Mouse (Mus musculus): Measurements from ENCODE around the gene Gstk1. TPM values are rescaled to one million over a fixed set of nuclear protein-coding genes. Genes with fewer than 3 reads are reported as not detected.

Gene Gstk1
- polyA plus RNA-seq, 1 experiment: 8.6 TPM

DNA sequence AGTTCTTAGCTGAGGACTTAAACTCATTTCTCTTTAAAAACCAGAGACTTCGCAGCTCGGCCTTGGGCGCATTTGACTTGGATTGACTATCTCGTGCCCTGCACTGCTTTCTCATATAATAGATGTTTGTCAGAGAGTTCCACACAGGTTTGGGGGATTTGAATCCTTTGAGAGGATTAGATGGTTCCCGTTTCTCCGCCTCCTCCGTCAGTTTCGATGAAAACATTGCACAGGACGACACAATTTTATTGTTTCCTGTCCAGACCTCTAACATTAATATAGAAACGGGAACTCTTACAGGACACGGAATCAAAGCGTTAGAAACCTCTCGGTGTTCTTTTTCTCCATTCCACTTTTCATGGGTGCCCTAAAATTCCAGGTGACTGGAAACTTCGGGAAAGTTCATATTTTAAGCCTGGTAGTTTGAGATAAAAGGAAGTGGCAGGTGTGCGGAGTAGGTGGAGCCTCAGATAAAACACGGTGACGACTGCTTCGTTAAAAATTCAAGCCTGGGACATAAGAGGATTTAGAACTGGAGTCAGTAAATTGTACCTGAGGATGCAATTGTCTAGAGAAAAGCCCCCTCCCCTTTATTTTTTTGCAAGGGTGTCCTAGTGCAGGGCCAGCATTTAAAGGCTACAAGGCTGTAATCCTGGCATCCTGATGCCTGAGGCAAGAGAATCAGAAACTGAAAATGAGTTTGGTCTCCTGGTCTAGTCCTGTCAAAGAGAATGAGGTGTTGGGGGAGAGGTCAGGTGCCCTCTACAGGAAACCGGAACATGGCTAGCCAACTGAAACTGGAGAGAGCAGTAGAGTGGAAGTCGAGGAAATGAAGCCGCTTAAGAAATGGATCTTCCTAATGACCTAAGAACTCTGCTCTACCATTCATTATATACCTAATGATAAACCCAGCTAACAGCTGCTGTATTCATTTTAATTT lies 19.9 kb downstream of the Gstk1 start:
- TF ChIP-seq CTCF (IDR thresholded peaks at IDR 0.05; ENCODE audit: borderline replicate concordance, insufficient read depth, low read length) (no peak), POLR2A (IDR thresholded peaks at IDR 0.05; ENCODE audit: low read depth, low read length) (no peak)
- Histone ChIP-seq H3K4me3 (ENCODE audit: insufficient read depth, low read length) (peak overlapping the region; percentile 86), H3K27ac (ENCODE audit: insufficient read depth, low read length) (peak overlapping the region; percentile 28), H3K4me1 (ENCODE audit: control insufficient read depth, insufficient read depth, low read length) (no peaks in the 10 kb centered on the region)

DNA sequence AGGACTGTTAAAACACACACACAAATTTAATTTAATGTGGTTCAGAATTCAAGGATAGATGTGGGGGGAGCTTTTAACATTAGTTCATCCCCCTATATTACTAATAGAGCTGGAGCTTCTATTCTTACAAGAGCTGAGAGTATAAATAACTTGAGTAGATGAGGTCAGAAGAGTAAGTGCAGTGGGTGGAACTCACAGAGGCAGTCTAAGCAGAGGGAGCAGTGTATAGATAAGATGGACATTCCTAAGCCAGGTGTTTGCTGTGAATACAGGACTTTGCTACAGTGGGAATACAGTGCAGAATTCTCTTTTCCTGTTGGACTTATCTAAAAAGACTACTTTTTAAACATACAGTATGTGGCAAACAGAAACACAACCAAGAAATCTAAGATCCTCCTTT lies 25.1 kb downstream of the Gstk1 start:
- TF ChIP-seq CTCF (IDR thresholded peaks at IDR 0.05; ENCODE audit: borderline replicate concordance, insufficient read depth, low read length) (no peak), POLR2A (IDR thresholded peaks at IDR 0.05; ENCODE audit: low read depth, low read length) (no peak)
- no peak overlapping the region for H3K4me3 ChIP-seq (ENCODE audit: insufficient read depth, low read length)
- H3K4me1 ChIP-seq (ENCODE audit: control insufficient read depth, insufficient read depth, low read length): no peaks in the 10 kb centered on the region
- H3K27ac ChIP-seq (ENCODE audit: insufficient read depth, low read length): no peak overlapping the region

DNA sequence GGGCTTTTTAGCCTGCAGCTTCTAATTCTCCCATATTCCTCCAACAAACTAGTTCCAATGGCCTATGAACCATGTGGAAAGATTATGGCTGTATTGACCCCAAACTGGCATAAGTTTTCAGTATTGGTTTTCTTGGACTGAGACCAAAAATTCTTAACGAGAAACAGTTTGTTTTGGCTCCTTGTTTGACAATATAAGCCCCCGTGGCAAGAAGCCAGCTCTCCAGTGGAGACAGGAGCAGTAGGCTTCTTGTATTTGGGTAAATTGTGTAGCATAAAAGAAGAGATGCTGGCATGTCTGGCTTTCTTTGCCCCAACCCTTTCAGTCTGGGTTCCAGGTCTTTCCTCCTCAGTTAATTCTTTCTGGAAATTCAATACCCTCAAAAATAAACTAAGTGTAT lies 30.4 kb downstream of the Gstk1 start:
- Histone ChIP-seq H3K4me3 (ENCODE audit: insufficient read depth, low read length) (no peak overlapping the region), H3K27ac (ENCODE audit: insufficient read depth, low read length) (no peak overlapping the region), H3K4me1 (ENCODE audit: control insufficient read depth, insufficient read depth, low read length) (no peaks in the 10 kb centered on the region)
- TF ChIP-seq POLR2A (IDR thresholded peaks at IDR 0.05; ENCODE audit: low read depth, low read length) (no peak), CTCF (IDR thresholded peaks at IDR 0.05; ENCODE audit: borderline replicate concordance, insufficient read depth, low read length) (no peak)

DNA sequence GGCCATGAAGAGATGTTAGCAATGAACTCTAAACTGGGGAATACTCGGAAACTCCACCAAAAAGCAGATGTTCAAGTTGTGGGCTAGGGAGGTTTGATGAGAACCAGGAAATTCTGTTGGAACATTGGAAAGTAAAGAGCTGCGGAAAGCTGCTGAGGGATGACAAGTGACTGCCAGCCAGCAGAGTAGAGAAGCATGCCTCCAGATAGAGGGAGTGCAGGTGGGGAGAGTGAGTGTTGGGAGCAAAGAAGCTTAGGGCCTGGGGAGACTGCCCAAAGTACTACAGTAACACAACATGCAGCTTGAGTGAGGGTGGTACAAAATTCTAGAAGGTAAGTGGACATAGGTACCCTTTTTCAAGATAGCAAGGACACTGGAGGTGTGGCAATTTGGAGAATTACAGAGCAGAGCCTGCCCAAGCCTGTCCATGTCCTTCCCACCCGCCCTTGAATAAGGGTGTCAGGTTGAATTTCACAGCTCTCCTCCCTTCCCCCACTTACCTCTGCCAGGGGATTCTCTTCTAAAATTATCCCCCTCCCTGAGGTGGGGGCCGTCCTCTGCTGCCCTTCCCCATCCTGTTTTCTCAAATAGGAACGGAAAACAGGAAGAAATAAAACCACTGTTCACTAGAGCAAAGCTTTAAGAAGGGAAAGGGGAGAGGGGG lies 37.3 kb downstream of the Gstk1 start:
- H3K4me1 ChIP-seq (ENCODE audit: control insufficient read depth, insufficient read depth, low read length): no peaks in the 10 kb centered on the region
- H3K4me3 ChIP-seq (ENCODE audit: insufficient read depth, low read length): no peak overlapping the region
- no peak overlapping the region for H3K27ac ChIP-seq (ENCODE audit: insufficient read depth, low read length)
- TF ChIP-seq POLR2A (IDR thresholded peaks at IDR 0.05; ENCODE audit: low read depth, low read length): no peak
- no peak for TF ChIP-seq CTCF (IDR thresholded peaks at IDR 0.05; ENCODE audit: borderline replicate concordance, insufficient read depth, low read length)

DNA sequence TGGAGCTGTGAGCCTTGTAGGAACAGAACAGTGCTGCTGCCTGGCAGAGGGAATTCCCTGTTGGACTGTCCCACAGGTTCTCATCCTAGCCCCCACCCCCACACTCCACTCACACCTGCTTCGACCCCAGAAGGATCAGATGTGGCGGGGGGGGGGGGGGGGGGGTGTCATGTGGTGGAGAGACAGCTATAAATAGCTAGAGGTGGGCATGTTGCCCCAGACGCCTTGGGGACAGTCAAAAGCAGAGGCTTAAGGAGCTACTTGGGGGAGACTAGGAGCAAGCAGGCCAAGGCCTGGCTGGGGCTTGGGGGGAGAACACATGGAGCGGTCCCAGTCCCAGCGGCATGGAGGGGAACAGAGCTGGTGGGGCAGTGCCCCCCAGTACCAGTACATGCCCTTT lies 40.7 kb downstream of the Gstk1 start, which contains the start of gene Clcn1:
Gene Clcn1 (plus strand): TSS at position 238 of the 400 bp plus-strand sequence.
- no peak for TF ChIP-seq POLR2A (IDR thresholded peaks at IDR 0.05; ENCODE audit: low read depth, low read length)
- TF ChIP-seq CTCF (IDR thresholded peaks at IDR 0.05; ENCODE audit: borderline replicate concordance, insufficient read depth, low read length): no peak
- Histone ChIP-seq H3K4me1 (ENCODE audit: control insufficient read depth, insufficient read depth, low read length) (no peaks in the 10 kb centered on the region), H3K4me3 (ENCODE audit: insufficient read depth, low read length) (no peak within 1 kb of the TSS), H3K27ac (ENCODE audit: insufficient read depth, low read length) (no peak within 1 kb of the TSS)

DNA sequence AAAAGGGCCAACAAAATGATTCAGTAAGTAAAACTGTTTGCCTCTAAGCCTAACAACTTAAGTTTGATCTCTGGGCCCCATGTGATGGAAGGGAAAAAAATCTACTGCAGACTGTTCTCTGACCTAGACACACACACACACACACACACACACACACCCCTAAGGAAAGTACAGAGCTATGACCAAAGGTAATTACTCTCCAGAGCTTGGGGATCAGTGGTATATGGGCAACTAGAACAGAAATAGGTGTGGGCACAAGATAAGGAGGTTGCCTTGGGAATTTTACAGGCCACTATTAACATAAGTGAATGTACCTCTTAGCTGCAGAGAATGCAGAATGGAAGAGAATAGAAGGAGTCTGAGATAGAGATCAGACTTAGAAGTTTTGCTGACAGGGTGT lies 41.8 kb downstream of the Gstk1 start:
- TF ChIP-seq CTCF (IDR thresholded peaks at IDR 0.05; ENCODE audit: borderline replicate concordance, insufficient read depth, low read length) (no peak), POLR2A (IDR thresholded peaks at IDR 0.05; ENCODE audit: low read depth, low read length) (no peak)
- Histone ChIP-seq H3K4me1 (ENCODE audit: control insufficient read depth, insufficient read depth, low read length) (no peaks in the 10 kb centered on the region), H3K4me3 (ENCODE audit: insufficient read depth, low read length) (no peak overlapping the region), H3K27ac (ENCODE audit: insufficient read depth, low read length) (no peak overlapping the region)

DNA sequence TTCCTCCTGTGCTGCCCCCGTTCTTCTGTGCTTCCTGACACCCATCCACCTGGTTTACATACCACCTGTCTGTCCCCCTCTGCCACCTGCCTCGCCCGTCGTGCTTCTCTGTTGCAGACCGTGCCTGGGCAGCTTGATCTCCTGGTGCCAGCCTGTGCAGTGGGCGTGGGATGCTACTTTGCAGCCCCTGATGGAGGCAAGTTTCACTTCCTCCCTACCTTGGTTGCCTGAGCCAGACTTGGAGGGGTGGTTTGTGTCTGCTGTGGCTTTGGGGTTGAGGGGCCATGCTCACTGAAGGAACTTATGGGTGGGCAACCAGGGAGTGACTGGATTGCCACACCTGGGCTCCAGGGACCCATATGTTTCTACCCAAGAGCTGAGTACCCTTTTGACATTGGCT lies 47.6 kb downstream of the Gstk1 start:
- TF ChIP-seq POLR2A (IDR thresholded peaks at IDR 0.05; ENCODE audit: low read depth, low read length): no peak
- TF ChIP-seq CTCF (IDR thresholded peaks at IDR 0.05; ENCODE audit: borderline replicate concordance, insufficient read depth, low read length): no peak

DNA sequence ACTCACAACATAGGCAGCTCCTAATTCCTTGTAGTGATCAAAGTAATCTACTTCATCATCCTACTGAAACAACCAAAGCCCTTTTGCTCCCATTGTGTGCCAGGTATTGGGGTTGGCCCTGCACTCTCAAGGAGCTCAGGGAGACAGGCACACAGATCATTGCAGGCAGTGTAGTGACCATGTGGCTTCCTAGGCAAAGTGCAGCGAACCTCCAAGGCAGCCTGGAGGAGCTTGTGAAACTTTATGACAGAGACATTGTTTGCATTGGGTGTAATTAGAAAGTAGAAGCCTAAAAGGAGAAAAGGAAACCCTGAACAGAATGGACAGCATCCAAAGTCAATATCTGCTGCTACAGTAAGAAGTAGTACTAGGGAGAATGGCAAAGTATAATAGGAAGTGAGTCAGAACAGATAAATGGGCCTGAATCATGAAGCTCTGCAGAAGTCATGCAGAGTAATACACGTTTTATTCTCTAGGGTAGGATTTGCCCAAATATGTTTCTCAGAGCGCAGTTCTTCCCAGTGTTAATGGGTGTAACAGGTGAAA lies 49.9 kb downstream of the Gstk1 start:
- TF ChIP-seq POLR2A (IDR thresholded peaks at IDR 0.05; ENCODE audit: low read depth, low read length) (no peak), CTCF (IDR thresholded peaks at IDR 0.05; ENCODE audit: borderline replicate concordance, insufficient read depth, low read length) (no peak)
- peak overlapping the region; percentile 16 for H3K27ac ChIP-seq (ENCODE audit: insufficient read depth, low read length)
- no peak overlapping the region for H3K4me3 ChIP-seq (ENCODE audit: insufficient read depth, low read length)
- H3K4me1 ChIP-seq (ENCODE audit: control insufficient read depth, insufficient read depth, low read length): peaks cover 27% of the 10 kb centered on the region

More for the DNA sequence above, 47.6 kb downstream of the Gstk1 start:
- H3K4me3 ChIP-seq (ENCODE audit: insufficient read depth, low read length): no peak overlapping the region
- no peak overlapping the region for H3K27ac ChIP-seq (ENCODE audit: insufficient read depth, low read length)
- H3K4me1 ChIP-seq (ENCODE audit: control insufficient read depth, insufficient read depth, low read length): peaks cover 19% of the 10 kb centered on the region

DNA sequence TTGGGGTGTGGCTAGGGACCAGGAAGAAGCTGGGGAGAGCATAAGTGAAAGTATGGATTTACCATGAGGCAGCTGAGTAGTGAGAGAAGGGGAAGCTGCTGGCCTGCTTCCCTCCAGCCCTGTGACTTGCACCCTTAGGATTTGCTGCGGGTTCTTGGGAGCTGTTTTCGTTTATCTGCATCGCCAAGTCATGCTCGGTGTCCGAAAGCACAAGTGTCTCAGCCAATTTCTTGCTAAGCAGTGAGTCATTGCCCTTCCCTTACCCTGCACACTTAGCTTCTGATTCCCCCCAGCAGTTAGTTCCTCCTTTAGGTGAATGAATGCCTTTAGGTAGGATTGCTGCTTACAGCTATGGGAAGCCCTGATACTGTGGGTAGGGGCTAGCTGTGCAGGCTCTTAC lies 53.6 kb downstream of the Gstk1 start:
- Histone ChIP-seq H3K27ac (ENCODE audit: insufficient read depth, low read length) (peak overlapping the region; percentile 39), H3K4me3 (ENCODE audit: insufficient read depth, low read length) (no peak overlapping the region), H3K4me1 (ENCODE audit: control insufficient read depth, insufficient read depth, low read length) (peaks cover 27% of the 10 kb centered on the region)
- TF ChIP-seq POLR2A (IDR thresholded peaks at IDR 0.05; ENCODE audit: low read depth, low read length) (no peak), CTCF (IDR thresholded peaks at IDR 0.05; ENCODE audit: borderline replicate concordance, insufficient read depth, low read length) (no peak)

Other genes starting within 250 kb of the Gstk1 start
- gene Sva, start 207.5 kb upstream of the Gstk1 start, polyA plus RNA-seq (2011; ENCODE audit: insufficient read length, low read depth, missing spikeins): not detected in 2 replicates
- gene Tas2r139, start 105.0 kb upstream of the Gstk1 start, polyA plus RNA-seq (2011; ENCODE audit: insufficient read length, low read depth, missing spikeins): not detected in 2 replicates
- not detected in 2 replicates for gene Tas2r144, start 30.6 kb upstream of the Gstk1 start, polyA plus RNA-seq (2011; ENCODE audit: insufficient read length, low read depth, missing spikeins)
- not detected in 2 replicates for gene Tmem139, start 16.0 kb downstream of the Gstk1 start, polyA plus RNA-seq (2011; ENCODE audit: insufficient read length, low read depth, missing spikeins)
- 16.5 and 24.9 TPM in 2 replicates for gene Casp2, start 19.1 kb downstream of the Gstk1 start, polyA plus RNA-seq (2011; ENCODE audit: insufficient read length, low read depth, missing spikeins)
- 0.38 TPM in 1 of 2 replicates, not detected in the other for gene Clcn1, start 40.8 kb downstream of the Gstk1 start, polyA plus RNA-seq (2011; ENCODE audit: insufficient read length, low read depth, missing spikeins)
- gene Fam131b, start 78.7 kb downstream of the Gstk1 start, polyA plus RNA-seq (2011; ENCODE audit: insufficient read length, low read depth, missing spikeins): 5.7 and 6.7 TPM in 2 replicates
- 250 and 305 TPM in 2 replicates for gene Zyx, start 103.7 kb downstream of the Gstk1 start, polyA plus RNA-seq (2011; ENCODE audit: insufficient read length, low read depth, missing spikeins)
- gene Epha1, start 127.3 kb downstream of the Gstk1 start, polyA plus RNA-seq (2011; ENCODE audit: insufficient read length, low read depth, missing spikeins): 2.1 and 5.2 TPM in 2 replicates
- gene Tas2r143, start 154.3 kb downstream of the Gstk1 start, polyA plus RNA-seq (2011; ENCODE audit: insufficient read length, low read depth, missing spikeins): not detected in 2 replicates
- not detected in 2 replicates for gene Tas2r135, start 159.5 kb downstream of the Gstk1 start, polyA plus RNA-seq (2011; ENCODE audit: insufficient read length, low read depth, missing spikeins)
- gene Tas2r126, start 188.6 kb downstream of the Gstk1 start, polyA plus RNA-seq (2011; ENCODE audit: insufficient read length, low read depth, missing spikeins): not detected in 2 replicates
- not detected in 2 replicates for gene Olfr458, start 219.3 kb downstream of the Gstk1 start, polyA plus RNA-seq (2011; ENCODE audit: insufficient read length, low read depth, missing spikeins)
- gene Olfr457, start 230.4 kb downstream of the Gstk1 start, polyA plus RNA-seq (2011; ENCODE audit: insufficient read length, low read depth, missing spikeins): not detected in 2 replicates
- not detected in 2 replicates for gene Olfr456, start 241.3 kb downstream of the Gstk1 start, polyA plus RNA-seq (2011; ENCODE audit: insufficient read length, low read depth, missing spikeins)

Measured in embryonic fibroblast, embryonic 13.5 days (primary cell).